Mouse (Mus musculus): ENCODE measurements around the gene Eif4g3. TPM values are rescaled to one million over a fixed set of nuclear protein-coding genes. Genes with fewer than 3 reads are reported as not detected.

The Eif4g3 gene
- total RNA-seq, 2 experiments from 2014 or later: 44.1 to 48.1 TPM

GRCm38 (mm10) chr4:138082466-138082865, 89.6 kb downstream of the Eif4g3 start:
- intact Hi-C loops (cut with DNase I): no loop called here

GRCm38 (mm10) chr4:138084103-138084502, 91.3 kb downstream of the Eif4g3 start:
- no peak for DNase-seq (ENCODE audit: low spot score)
- intact Hi-C loops (cut with DNase I): no loop called here

More at GRCm38 (mm10) chr4:138082466-138082865, 89.6 kb downstream of the Eif4g3 start:
- DNase-seq (ENCODE audit: low spot score): no peak

GRCm38 (mm10) chr4:138084851-138085573, 92.2 kb downstream of the Eif4g3 start:
- intact Hi-C loops (cut with DNase I): no loop called here
- DNase-seq (ENCODE audit: low spot score): peak; percentile 33

GRCm38 (mm10) chr4:138086949-138087348, 94.1 kb downstream of the Eif4g3 start:
- intact Hi-C loops (cut with DNase I): no loop called here
- no peak for DNase-seq (ENCODE audit: low spot score)

GRCm38 (mm10) chr4:138089512-138089911, 96.7 kb downstream of the Eif4g3 start:
- no peak for DNase-seq (ENCODE audit: low spot score)

GRCm38 (mm10) chr4:138091562-138092194, 98.9 kb downstream of the Eif4g3 start:
- intact Hi-C loops (cut with DNase I): no loop called here
- no peak for DNase-seq (ENCODE audit: low spot score)

More at GRCm38 (mm10) chr4:138089512-138089911, 96.7 kb downstream of the Eif4g3 start:
- intact Hi-C loops (cut with DNase I): no loop called here

GRCm38 (mm10) chr4:138100456-138100855, 107.6 kb downstream of the Eif4g3 start:
- no peak for DNase-seq (ENCODE audit: low spot score)

GRCm38 (mm10) chr4:138101795-138102194, 109.0 kb downstream of the Eif4g3 start:
- DNase-seq (ENCODE audit: low spot score): no peak
- intact Hi-C loops (cut with DNase I): loop anchor here (10.0 kb wide), 1 partner anchor 137 kb away; no protein-coding TSS in a partner anchor

More at GRCm38 (mm10) chr4:138100456-138100855, 107.6 kb downstream of the Eif4g3 start:
- intact Hi-C loops (cut with DNase I): loop anchor here (10.0 kb wide), 1 partner anchor 136 kb away; no protein-coding TSS in a partner anchor

- DNase-seq (ENCODE audit: low spot score): no peak
- intact Hi-C loops (cut with DNase I): loop anchor here (10.0 kb wide), 1 partner anchor 138 kb away; no protein-coding TSS in a partner anchor
Measured at GRCm38 (mm10) chr4:138102413-138102812, 109.6 kb downstream of the Eif4g3 start.

- intact Hi-C loops (cut with DNase I): loop anchor here (5.0 to 10.0 kb wide), 2 partner anchors 140 to 253 kb away; no protein-coding TSS in a partner anchor
- DNase-seq (ENCODE audit: low spot score): no peak
Measured at GRCm38 (mm10) chr4:138104967-138105366, 112.1 kb downstream of the Eif4g3 start.

GRCm38 (mm10) chr4:138107441-138108409, 114.9 kb downstream of the Eif4g3 start:
- intact Hi-C loops (cut with DNase I): loop anchor here (5.0 to 10.0 kb wide), 2 partner anchors 143 to 255 kb away; no protein-coding TSS in a partner anchor
- DNase-seq (ENCODE audit: low spot score): peak; percentile 16

- intact Hi-C loops (cut with DNase I): loop anchor here (5.0 to 10.0 kb wide), 2 partner anchors 144 to 256 kb away; no protein-coding TSS in a partner anchor
- DNase-seq (ENCODE audit: low spot score): no peak
Measured at GRCm38 (mm10) chr4:138108541-138108940, 115.7 kb downstream of the Eif4g3 start.

- intact Hi-C loops (cut with DNase I): loop anchor here (5.0 to 10.0 kb wide), 2 partner anchors 145 to 257 kb away; no protein-coding TSS in a partner anchor
Measured at GRCm38 (mm10) chr4:138109332-138109731, 116.5 kb downstream of the Eif4g3 start.

GRCm38 (mm10) chr4:138111858-138112257, 119.0 kb downstream of the Eif4g3 start:
- intact Hi-C loops (cut with DNase I): loop anchor here (10.0 kb wide), 1 partner anchor 387 kb away; no protein-coding TSS in a partner anchor
- DNase-seq (ENCODE audit: low spot score): no peak

More at GRCm38 (mm10) chr4:138109332-138109731, 116.5 kb downstream of the Eif4g3 start:
- no peak for DNase-seq (ENCODE audit: low spot score)

GRCm38 (mm10) chr4:138119740-138120139, 126.9 kb downstream of the Eif4g3 start:
- intact Hi-C loops (cut with DNase I): loop anchor here (10.0 kb wide), 2 partner anchors 305 to 395 kb away; no protein-coding TSS in a partner anchor
- DNase-seq (ENCODE audit: low spot score): no peak

GRCm38 (mm10) chr4:138124046-138124445, 131.2 kb downstream of the Eif4g3 start:
- no peak for DNase-seq (ENCODE audit: low spot score)
- intact Hi-C loops (cut with DNase I): loop anchor here (10.0 kb wide), 1 partner anchor 301 kb away; no protein-coding TSS in a partner anchor

GRCm38 (mm10) chr4:138127371-138127770, 134.5 kb downstream of the Eif4g3 start:
- intact Hi-C loops (cut with DNase I): loop anchor here (10.0 kb wide), 1 partner anchor 297 kb away; no protein-coding TSS in a partner anchor
- no peak for DNase-seq (ENCODE audit: low spot score)

- intact Hi-C loops (cut with DNase I): loop anchor here (10.0 kb wide), 1 partner anchor 297 kb away; no protein-coding TSS in a partner anchor
Measured at GRCm38 (mm10) chr4:138127781-138128180, 135.0 kb downstream of the Eif4g3 start.

GRCm38 (mm10) chr4:138130149-138130548, 137.3 kb downstream of the Eif4g3 start:
- intact Hi-C loops (cut with DNase I): no loop called here
- DNase-seq (ENCODE audit: low spot score): no peak

More at GRCm38 (mm10) chr4:138127781-138128180, 135.0 kb downstream of the Eif4g3 start:
- no peak for DNase-seq (ENCODE audit: low spot score)
